Mouse (Mus musculus) frontal cortex, postnatal 14 days (tissue): ENCODE measurements around the gene Guca2a.

ENCODE experiments used
- DNase-seq, 2 experiments: peaks; one replicate each; pipeline ENCODE4 v3.0.0; 2022; ENCODE audit warnings: low spot score in 2 of 2

Gene Guca2a

GRCm38 (mm10) chr4:119642666-119643065 lies 5.2 kb downstream of the Guca2a start:
- DNase-seq, result no peak

GRCm38 (mm10) chr4:119657011-119657410 lies 19.5 kb downstream of the Guca2a start:
- no peak for DNase-seq

GRCm38 (mm10) chr4:119658246-119658645 lies 20.7 kb downstream of the Guca2a start:
- DNase-seq, result no peak

- no peak for DNase-seq
Observed at GRCm38 (mm10) chr4:119658731-119659130, 21.2 kb downstream of the Guca2a start, which contains the start of gene Guca2b. Gene Guca2b (minus strand): TSS chr4:119658954.

GRCm38 (mm10) chr4:119660007-119660406 lies 22.5 kb downstream of the Guca2a start:
- no peak for DNase-seq

- no peak for DNase-seq
Observed at GRCm38 (mm10) chr4:119662151-119662550, 24.6 kb downstream of the Guca2a start.

GRCm38 (mm10) chr4:119662976-119663375 lies 25.5 kb downstream of the Guca2a start:
- DNase-seq, result no peak

GRCm38 (mm10) chr4:119663409-119664095 lies 26.0 kb downstream of the Guca2a start:
- DNase-seq, result no peak

GRCm38 (mm10) chr4:119665166-119665565 lies 27.7 kb downstream of the Guca2a start:
- DNase-seq, result no peak

GRCm38 (mm10) chr4:119666116-119666515 lies 28.6 kb downstream of the Guca2a start:
- no peak for DNase-seq

- DNase-seq, result no peak
Observed at GRCm38 (mm10) chr4:119667454-119667853, 29.9 kb downstream of the Guca2a start.

GRCm38 (mm10) chr4:119668185-119668584 lies 30.7 kb downstream of the Guca2a start:
- DNase-seq, result no peak

- no peak for DNase-seq
Observed at GRCm38 (mm10) chr4:119668596-119668995, 31.1 kb downstream of the Guca2a start.

GRCm38 (mm10) chr4:119669356-119670209 lies 32.1 kb downstream of the Guca2a start:
- no peak for DNase-seq

- DNase-seq, result no peak
Observed at GRCm38 (mm10) chr4:119670210-119670555, 32.7 kb downstream of the Guca2a start.

GRCm38 (mm10) chr4:119670736-119671135 lies 33.2 kb downstream of the Guca2a start:
- no peak for DNase-seq

GRCm38 (mm10) chr4:119671164-119671563 lies 33.7 kb downstream of the Guca2a start:
- DNase-seq, result no peak

GRCm38 (mm10) chr4:119672685-119673084 lies 35.2 kb downstream of the Guca2a start:
- no peak for DNase-seq

- no peak for DNase-seq
Observed at GRCm38 (mm10) chr4:119682596-119682995, 45.1 kb downstream of the Guca2a start.

- DNase-seq, result no peak
Observed at GRCm38 (mm10) chr4:119685746-119686145, 48.2 kb downstream of the Guca2a start.
